Comparison of ENCODE assay signal across 9 mouse cellular contexts in the genomic region with DNA sequence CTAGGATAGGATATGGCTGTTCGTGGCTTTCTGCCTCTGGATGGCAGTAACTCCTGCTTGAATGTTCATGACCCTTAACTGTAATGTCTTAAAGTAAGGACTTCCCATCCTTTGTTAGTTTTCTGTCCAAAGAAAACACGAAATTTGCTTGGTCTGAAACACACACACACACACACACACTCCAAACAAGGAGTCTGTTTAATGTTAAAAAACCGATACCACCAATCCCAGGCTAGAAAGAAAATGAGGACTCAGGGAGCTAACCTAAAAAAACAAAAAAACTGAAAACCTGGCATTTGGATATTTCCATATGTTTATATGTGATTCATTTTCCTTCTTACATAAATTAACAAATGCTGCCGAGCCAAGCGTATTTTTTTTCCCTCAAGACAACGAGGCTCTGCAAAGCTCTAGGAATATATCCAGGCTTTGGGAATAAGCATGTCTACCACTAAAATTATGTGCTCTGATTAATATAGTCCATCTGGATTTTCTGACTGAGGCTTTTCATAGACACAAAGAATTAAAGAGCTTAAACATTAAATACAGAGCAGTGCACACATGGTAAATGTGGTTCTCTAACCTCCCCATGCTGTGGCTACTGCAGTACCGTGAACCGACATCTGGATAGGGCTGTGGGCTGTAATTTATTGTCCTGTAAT.
DNase-seq lines count a peak whose midpoint lies in the region; ATAC-seq and TF ChIP-seq lines count a peak whose summit lies in the region.
"Had no signal": no experiment of that assay in that cellular context is flagged by ENCODE, and none has a peak within 500 bp of the region (broad histone marks: within the 10 kb centered on the region; RNA-seq: fewer than 3 reads in every experiment).

No protein-coding gene starts in this region.

- peak; percentile 29 for DNase-seq in embryonic facial prominence, embryonic 11.5 days (ENCODE audit: low spot score)
- DNase-seq in embryonic facial prominence, embryonic 10.5 days (ENCODE audit: low spot score): no peak
- DNase-seq in thymus, adult 2 months: peak; percentile 22
- DNase-seq in thymus, postnatal 0 days (ENCODE audit: low spot score): no peak
- peak; percentile 13 for DNase-seq in layer of hippocampus, adult 9-10 months (ENCODE audit: low spot score)
- DNase-seq in yolk sac, embryonic 10.5 days (ENCODE audit: low spot score): no peak
- DNase-seq: liver, embryonic 13.5 days had no signal

- no peaks in the 10 kb centered on the region for H3K27me3 ChIP-seq in embryonic facial prominence, embryonic 11.5 days (ENCODE audit: control insufficient read depth, insufficient read depth, low read length)
- H3K27me3 ChIP-seq in embryonic facial prominence, embryonic 10.5 days (replicated peaks; ENCODE audit: low read depth, poor library complexity, severe bottlenecking): no peaks in the 10 kb centered on the region
- H3K27me3 ChIP-seq in thymus, adult 2 months (ENCODE audit: control insufficient read depth, insufficient read depth, low read length): no peaks in the 10 kb centered on the region
- H3K27me3 ChIP-seq in midbrain, embryonic 16.5 days (ENCODE audit: control insufficient read depth, insufficient read depth, low read depth, low read length): no peaks in the 10 kb centered on the region
- H3K27me3 ChIP-seq: liver, embryonic 13.5 days had no signal

- TF ChIP-seq CTCF in thymus, adult 2 months (IDR thresholded peaks at IDR 0.05; ENCODE audit: borderline replicate concordance, control insufficient read depth, extremely low read depth, insufficient read depth, low read length, poor library complexity): no peak

- WGBS in embryonic facial prominence, embryonic 11.5 days: 52% methylated on average over 8 of the region's 8 CpGs
- 75% methylated on average over 8 of the region's 8 CpGs for WGBS in embryonic facial prominence, embryonic 10.5 days
- 80% methylated on average over 8 of the region's 8 CpGs for WGBS in thymus, adult 2 months
- WGBS in midbrain, embryonic 16.5 days: 44% methylated on average over 8 of the region's 8 CpGs

- no peak overlapping the region for H3K27ac ChIP-seq in embryonic facial prominence, embryonic 11.5 days (replicated peaks; ENCODE audit: low read depth, low read length)
- no peak overlapping the region for H3K27ac ChIP-seq in embryonic facial prominence, embryonic 10.5 days (replicated peaks)
- no peak overlapping the region for H3K27ac ChIP-seq in thymus, adult 2 months (ENCODE audit: control insufficient read depth, insufficient read depth, low read length)
- H3K27ac ChIP-seq in midbrain, embryonic 16.5 days (ENCODE audit: low read length): peak overlapping the region; percentile 15
- H3K27ac ChIP-seq: liver, embryonic 13.5 days had no signal

- no peaks in the 10 kb centered on the region for H3K36me3 ChIP-seq in embryonic facial prominence, embryonic 11.5 days (replicated peaks; ENCODE audit: control insufficient read depth, insufficient read depth, low read depth, low read length)
- no peaks in the 10 kb centered on the region for H3K36me3 ChIP-seq in embryonic facial prominence, embryonic 10.5 days (replicated peaks)
- no peaks in the 10 kb centered on the region for H3K36me3 ChIP-seq in thymus, adult 2 months (ENCODE audit: control insufficient read depth, insufficient read depth, low read length)
- H3K36me3 ChIP-seq in midbrain, embryonic 16.5 days (ENCODE audit: control insufficient read depth, insufficient read depth, low read length): no peaks in the 10 kb centered on the region
- H3K36me3 ChIP-seq: liver, embryonic 13.5 days had no signal

- no peak for TF ChIP-seq POLR2A in thymus, adult 2 months (IDR thresholded peaks at IDR 0.05; ENCODE audit: control insufficient read depth, extremely low read depth, insufficient read depth, low read length, poor library complexity)

- H3K4me1 ChIP-seq in embryonic facial prominence, embryonic 11.5 days (ENCODE audit: control insufficient read depth, insufficient read depth, low read length): no peaks in the 10 kb centered on the region
- H3K4me1 ChIP-seq in embryonic facial prominence, embryonic 10.5 days: no peaks in the 10 kb centered on the region
- peaks cover 3% of the 10 kb centered on the region for H3K4me1 ChIP-seq in thymus, adult 2 months (replicated peaks; ENCODE audit: control insufficient read depth, insufficient read depth, low read length)
- no peaks in the 10 kb centered on the region; the same call in 1 of the 2 replicates for H3K4me1 ChIP-seq in midbrain, embryonic 16.5 days (ENCODE audit: control insufficient read depth, insufficient read depth, low read length)
- H3K4me1 ChIP-seq: liver, embryonic 13.5 days had no signal

- H3K4me2 ChIP-seq in embryonic facial prominence, embryonic 11.5 days (ENCODE audit: low read depth, low read length): no peak overlapping the region
- no peak overlapping the region for H3K4me2 ChIP-seq in midbrain, embryonic 16.5 days (ENCODE audit: low read length)
- H3K4me2 ChIP-seq: liver, embryonic 13.5 days had no signal

- no peak overlapping the region for H3K4me3 ChIP-seq in embryonic facial prominence, embryonic 11.5 days (ENCODE audit: low read depth, low read length)
- H3K4me3 ChIP-seq in embryonic facial prominence, embryonic 10.5 days: no peak overlapping the region
- H3K4me3 ChIP-seq in thymus, adult 2 months (ENCODE audit: control insufficient read depth, insufficient read depth, low read length): no peak overlapping the region
- no peak overlapping the region for H3K4me3 ChIP-seq in midbrain, embryonic 16.5 days (ENCODE audit: low read depth, low read length)
- H3K4me3 ChIP-seq: liver, embryonic 13.5 days had no signal

- no peaks in the 10 kb centered on the region for H3K9me3 ChIP-seq in embryonic facial prominence, embryonic 11.5 days (replicated peaks; ENCODE audit: control insufficient read depth, low read length)
- no peaks in the 10 kb centered on the region for H3K9me3 ChIP-seq in embryonic facial prominence, embryonic 10.5 days
- no peaks in the 10 kb centered on the region for H3K9me3 ChIP-seq in midbrain, embryonic 16.5 days (replicated peaks; ENCODE audit: control insufficient read depth, low read length, poor library complexity, severe bottlenecking)
- H3K9me3 ChIP-seq: liver, embryonic 13.5 days had no signal

- peak; percentile 59; the same call in 1 of the 2 replicates for ATAC-seq in embryonic facial prominence, embryonic 11.5 days (replicated peaks; ENCODE audit: insufficient number of reproducible peaks, low FRiP score, low TSS enrichment, low read depth)
- ATAC-seq in midbrain, embryonic 16.5 days: peak; percentile 95
- no peak for ATAC-seq in granulocyte monocyte progenitor cell, adult 5-6 weeks (replicated peaks; ENCODE audit: poor library complexity, severe bottlenecking)

- H3K9ac ChIP-seq in embryonic facial prominence, embryonic 11.5 days (replicated peaks; ENCODE audit: low read length): no peak overlapping the region
- no peak overlapping the region for H3K9ac ChIP-seq in midbrain, embryonic 16.5 days (ENCODE audit: low read depth, low read length)
- H3K9ac ChIP-seq: liver, embryonic 13.5 days had no signal

Comparison
In these comparisons a context has a peak if more than half of its experiments do, and no peak if none do; other contexts are left out.
1. DNase-seq: peak in embryonic facial prominence, embryonic 11.5 days (single experiment), thymus, adult 2 months (single experiment) and layer of hippocampus, adult 9-10 months (single experiment); none in embryonic facial prominence, embryonic 10.5 days (single experiment), thymus, postnatal 0 days (single experiment) and yolk sac, embryonic 10.5 days (single experiment).